Mouse (Mus musculus) liver, postnatal 0 days (tissue): ENCODE measurements around the gene Ppp6r1. TPM values are rescaled to one million over a fixed set of nuclear protein-coding genes. Genes with fewer than 3 reads are reported as not detected.
A peak's percentile ranks its signal among the peaks of the same experiment; 100 is the strongest.

Experiments
- ATAC-seq: fragments of 200-750 bp; cut with Nextera tagmentation; 2 replicates; pipeline ENCODE4 v1.8.0; 2017; ENCODE audit warnings: mild to moderate bottlenecking, moderate library complexity
- DNase-seq: peaks from one replicate; pipeline ENCODE4 v3.0.0-alpha.2; 2016
- H3K27ac ChIP-seq: fragments of 300-500 bp; sonication (generic); 2 replicates; pipeline ENCODE4 v1.5.1; 2014; ENCODE audit warnings: antibody characterized with exemption, moderate library complexity, mild to moderate bottlenecking, low read depth
- H3K27me3 ChIP-seq: fragments of 300-500 bp; sonication (generic); 2 replicates; pipeline ENCODE4 v1.6.1; 2014; ENCODE audit warnings: low read length, control low read depth, mixed read lengths; ENCODE audit not compliant: insufficient read depth
- H3K36me3 ChIP-seq: fragments of 300-500 bp; sonication (generic); replicated peaks from 2 replicates; pipeline ENCODE4 v1.6.1; 2014; ENCODE audit warnings: mild to moderate bottlenecking, control low read depth, low read length, moderate library complexity, mixed read lengths; ENCODE audit not compliant: insufficient read depth
- H3K4me1 ChIP-seq: fragments of 300-500 bp; sonication (generic); 2 replicates; pipeline ENCODE4 v1.6.1; 2014; ENCODE audit warnings: antibody characterized with exemption, mild to moderate bottlenecking, control low read depth; ENCODE audit not compliant: insufficient read depth
- H3K4me2 ChIP-seq: fragments of 300-500 bp; sonication (generic); 2 replicates; pipeline ENCODE4 v1.6.1; 2014; ENCODE audit warnings: low read depth, mild to moderate bottlenecking, low read length, moderate library complexity, mixed read lengths
- H3K4me3 ChIP-seq: fragments of 300-500 bp; sonication (generic); 2 replicates; pipeline ENCODE4 v1.5.1; 2014; ENCODE audit warnings: low read depth, low read length
- H3K9ac ChIP-seq: fragments of 300-500 bp; sonication (generic); replicated peaks from 2 replicates; pipeline ENCODE4 v1.6.1; 2014; ENCODE audit warnings: mild to moderate bottlenecking, moderate library complexity
- H3K9me3 ChIP-seq: fragments of 300-500 bp; sonication (generic); 2 replicates; pipeline ENCODE4 v1.6.1; 2016; ENCODE audit warnings: mild to moderate bottlenecking, control low read depth, low read length, mixed read lengths
- CTCF ChIP-seq: sonication (generic); IDR thresholded peaks from 2 replicates; pipeline ENCODE4 v1.5.1; 2016; ENCODE audit warnings: antibody characterized with exemption, low read depth
- EP300 ChIP-seq: IDR thresholded peaks from 2 replicates; pipeline ENCODE4 v1.6.1; 2016; ENCODE audit warnings: antibody characterized with exemption, low read depth, mild to moderate bottlenecking
- WGBS: fragments of 180-500 bp; shearing (Covaris S2); extraction: QIAGEN DNeasy Blood & Tissue Kit; methylation state at CpG from one replicate; pipeline ENCODE4 v1.1.7; 2014; ENCODE audit not compliant: insufficient replicate concordance; 5-methylcytosine and 5-hydroxymethylcytosine counted together
- polyA plus RNA-seq: library from polyadenylated mRNA; unstranded; fragments of >200 nt; fragmentation: Nextera tagmentation; extraction: Ambion mirVana; gene quantifications from 2 replicates; pipeline ENCODE4 v1.2.1, GENCODE M21; 2015

Gene Ppp6r1
- polyA plus RNA-seq, result 3.8 and 4.5 TPM in 2 replicates

- Histone ChIP-seq H3K9me3 (no peaks in the 10 kb centered on the region), H3K4me2 (peak within 1 kb of the TSS; percentile 88), H3K27ac (peak within 1 kb of the TSS; percentile 93), H3K27me3 (no peaks in the 10 kb centered on the region), H3K4me1 (peaks cover 42% of the 10 kb centered on the region), H3K4me3 (peak within 1 kb of the TSS; percentile 92), H3K9ac (peak within 1 kb of the TSS; percentile 97), H3K36me3 (peaks cover 7% of the 10 kb centered on the region)
- DNase-seq, result peak; percentile 97
- peak; percentile 97 for ATAC-seq
- WGBS, result under 1% methylated on average over 54 of the region's 54 CpGs
- TF ChIP-seq CTCF (peak; percentile 72), EP300 (0 out of 2 replicates have a peak, but pooled peaks have one; percentile 23)
Measured at GRCm38 (mm10) chr7:4658912-4659551, at the start of gene Ppp6r1. Gene Ppp6r1, minus strand, starts transcription at chr7:4659019.

- 0 out of 2 replicates have a peak, but pooled peaks have one; percentile 21 for ATAC-seq
- H3K9ac ChIP-seq, result 0 out of 2 replicates have a peak overlapping the region, but pooled peaks have one; percentile 5
- H3K27ac ChIP-seq, result no peak overlapping the region
- no peaks in the 10 kb centered on the region for H3K27me3 ChIP-seq
- no peaks in the 10 kb centered on the region for H3K9me3 ChIP-seq
- TF ChIP-seq EP300, result no peak
- peak; percentile 76 for TF ChIP-seq CTCF
- no peaks in the 10 kb centered on the region for H3K36me3 ChIP-seq
- H3K4me3 ChIP-seq, result no peak overlapping the region
- WGBS, result 40% methylated on average over 18 of the region's 18 CpGs
- DNase-seq, result peak; percentile 67
- peaks cover 3% of the 10 kb centered on the region; the same call in 1 of the 2 replicates for H3K4me1 ChIP-seq
- H3K4me2 ChIP-seq, result 0 out of 2 replicates have a peak overlapping the region, but pooled peaks have one; percentile 44
Measured at GRCm38 (mm10) chr7:4705098-4705497, 46.3 kb upstream of the Ppp6r1 start.

- Histone ChIP-seq H3K4me2 (no peak overlapping the region), H3K4me1 (peaks cover 3% of the 10 kb centered on the region; the same call in 1 of the 2 replicates), H3K9ac (no peak overlapping the region), H3K4me3 (no peak overlapping the region), H3K27ac (no peak overlapping the region), H3K9me3 (no peaks in the 10 kb centered on the region), H3K36me3 (no peaks in the 10 kb centered on the region), H3K27me3 (no peaks in the 10 kb centered on the region)
- TF ChIP-seq EP300 (no peak), CTCF (no peak)
- WGBS, result 73% methylated on average over 7 of the region's 7 CpGs
- DNase-seq (no peak), ATAC-seq (no peak; the same call in 1 of the 2 replicates)
Measured at GRCm38 (mm10) chr7:4703195-4703594, 44.4 kb upstream of the Ppp6r1 start.

GRCm38 (mm10) chr7:4702334-4702733 lies 43.5 kb upstream of the Ppp6r1 start:
- Histone ChIP-seq H3K27ac (no peak overlapping the region), H3K4me2 (no peak overlapping the region), H3K9ac (no peak overlapping the region), H3K27me3 (no peaks in the 10 kb centered on the region), H3K4me1 (peaks cover 3% of the 10 kb centered on the region; the same call in 1 of the 2 replicates), H3K36me3 (no peaks in the 10 kb centered on the region), H3K4me3 (no peak overlapping the region), H3K9me3 (no peaks in the 10 kb centered on the region)
- 78% methylated on average over 8 of the region's 8 CpGs for WGBS
- no peak for TF ChIP-seq CTCF
- no peak for TF ChIP-seq EP300
- DNase-seq (no peak), ATAC-seq (no peak)

GRCm38 (mm10) chr7:4693004-4693403 lies 34.2 kb upstream of the Ppp6r1 start:
- Histone ChIP-seq H3K27ac (no peak overlapping the region), H3K4me2 (no peak overlapping the region), H3K27me3 (peaks cover 13% of the 10 kb centered on the region), H3K9ac (no peak overlapping the region), H3K9me3 (no peaks in the 10 kb centered on the region), H3K4me3 (no peak overlapping the region), H3K4me1 (peaks cover 5% of the 10 kb centered on the region), H3K36me3 (no peaks in the 10 kb centered on the region)
- DNase-seq (no peak), ATAC-seq (no peak)
- TF ChIP-seq EP300 (no peak), CTCF (no peak)
- 83% methylated on average over 6 of the region's 6 CpGs for WGBS

- no peak for ATAC-seq
- no peak overlapping the region for H3K27ac ChIP-seq
- WGBS, result 23% methylated on average over 26 of the region's 35 CpGs
Measured at GRCm38 (mm10) chr7:4690951-4691653, 32.3 kb upstream of the Ppp6r1 start.

More at GRCm38 (mm10) chr7:4690951-4691653, 32.3 kb upstream of the Ppp6r1 start:
- TF ChIP-seq CTCF (no peak), EP300 (no peak)
- H3K9me3 ChIP-seq, result no peaks in the 10 kb centered on the region
- H3K4me3 ChIP-seq, result peak overlapping the region; percentile 40
- peak overlapping the region; percentile 71 for H3K4me2 ChIP-seq
- H3K36me3 ChIP-seq, result no peaks in the 10 kb centered on the region
- H3K27me3 ChIP-seq, result peaks cover 13% of the 10 kb centered on the region
- peak overlapping the region; percentile 71 for H3K9ac ChIP-seq
- peaks cover 5% of the 10 kb centered on the region for H3K4me1 ChIP-seq
- DNase-seq, result no peak
